In genomic region chr2:167767962-167768361, GRCm38 (mm10) we compare ENCODE assay signal across 9 mouse cellular contexts.
DNase-seq lines count a peak whose midpoint lies in the region; ATAC-seq and TF ChIP-seq lines count a peak whose summit lies in the region.
"Had no signal": no experiment of that assay in that cellular context is flagged by ENCODE, and none has a peak within 500 bp of the region (broad histone marks: within the 10 kb centered on the region; RNA-seq: fewer than 3 reads in every experiment).

No protein-coding gene starts in this region.

- WGBS in kidney, embryonic 16.5 days = 49% methylated on average over 13 of the region's 13 CpGs

- intact Hi-C loops in left cerebral cortex, postnatal 10 days (cut with DNase I) = no loop called here

- no peaks in the 10 kb centered on the region for H3K36me3 ChIP-seq in E14TG2a.4 (ENCODE audit: insufficient read depth, low read length)
- no peaks in the 10 kb centered on the region for H3K36me3 ChIP-seq in kidney, embryonic 16.5 days (ENCODE audit: insufficient read depth, low read length)

- peaks cover 36% of the 10 kb centered on the region for H3K27me3 ChIP-seq in E14TG2a.4 (ENCODE audit: insufficient read depth, low read length)
- no peaks in the 10 kb centered on the region for H3K27me3 ChIP-seq in kidney, embryonic 16.5 days (ENCODE audit: insufficient read depth, low read length)

- H3K27ac ChIP-seq in kidney, embryonic 16.5 days (ENCODE audit: low read length) = 0 out of 2 replicates have a peak overlapping the region, but pooled peaks have one; percentile 21
- H3K27ac ChIP-seq: macrophage had no signal

- peaks cover 46% of the 10 kb centered on the region for H3K4me1 ChIP-seq in E14TG2a.4 (replicated peaks; ENCODE audit: low read depth, low read length)
- H3K4me1 ChIP-seq in kidney, embryonic 16.5 days (ENCODE audit: insufficient read depth, low read length) = peaks cover 20% of the 10 kb centered on the region

- ATAC-seq in kidney, embryonic 16.5 days (ENCODE audit: low FRiP score, low TSS enrichment) = 0 out of 2 replicates have a peak, but pooled peaks have one; percentile 9

- no peak for TF ChIP-seq CTCF in E14TG2a.4 (conservative IDR thresholded peaks at IDR 0.05; ENCODE audit: low read length)

- no peak overlapping the region for H3K4me2 ChIP-seq in kidney, embryonic 16.5 days (replicated peaks; ENCODE audit: low read depth, low read length)

- H3K4me3 ChIP-seq in E14TG2a.4 (replicated peaks; ENCODE audit: low read length) = peak overlapping the region; percentile 71
- no peak overlapping the region for H3K4me3 ChIP-seq in kidney, embryonic 16.5 days (ENCODE audit: low read length)

- H3K9me3 ChIP-seq in E14TG2a.4 (ENCODE audit: low read length) = no peaks in the 10 kb centered on the region
- H3K9me3 ChIP-seq in kidney, embryonic 16.5 days (ENCODE audit: low read length) = no peaks in the 10 kb centered on the region

- peak; percentile 64 for DNase-seq in adrenal gland, postnatal 10 days
- DNase-seq in adrenal gland, adult 8-10 months = no peak
- DNase-seq in left cerebral cortex, postnatal 10 days (ENCODE audit: extremely low spot score in 1 of 2, low spot score in 2 of 2) = peak; percentile 31 to 69
- DNase-seq in left cerebral cortex, adult 11 months (ENCODE audit: low spot score) = no peak
- no peak for DNase-seq in spleen, adult 18-20 months
- DNase-seq in gastrocnemius, postnatal 10 days = no peak

- no peak overlapping the region for H3K9ac ChIP-seq in kidney, embryonic 16.5 days (replicated peaks; ENCODE audit: low read length)

Comparison
In these comparisons a context has a peak if more than half of its experiments do, and no peak if none do; other contexts are left out.
1. DNase-seq: peak in adrenal gland, postnatal 10 days (single experiment) and left cerebral cortex, postnatal 10 days (2 of 2); none in adrenal gland, adult 8-10 months (single experiment), left cerebral cortex, adult 11 months (single experiment), spleen, adult 18-20 months (0 of 2) and gastrocnemius, postnatal 10 days (single experiment).